Mouse (Mus musculus): ENCODE results near the gene Actr8. TPM values are rescaled to one million over a fixed set of nuclear protein-coding genes. Genes with fewer than 3 reads are reported as not detected.

The Actr8 gene
- total RNA-seq, 2 experiments from 2014 or later: 71.7 to 74.3 TPM

DNA sequence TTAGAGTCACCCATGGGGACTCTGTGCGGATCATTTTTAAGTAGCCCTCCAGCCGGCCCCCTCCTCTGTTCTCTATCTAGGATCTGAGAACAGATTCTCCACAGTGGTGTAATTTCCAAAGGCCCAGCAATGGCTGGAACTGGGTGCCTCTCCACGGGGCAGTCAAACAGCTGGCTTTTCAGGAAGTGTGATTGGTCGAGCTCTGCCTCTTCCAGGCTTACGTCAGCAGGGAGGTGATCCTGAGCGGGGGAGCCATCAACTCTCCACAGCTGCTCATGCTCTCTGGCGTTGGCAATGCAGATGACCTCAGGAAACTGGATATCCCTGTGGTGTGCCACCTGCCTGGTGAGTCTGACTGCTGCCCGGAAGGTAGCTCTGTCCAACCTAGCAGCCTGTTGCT lies 55.3 kb downstream of the Actr8 start:
- no peak for DNase-seq (ENCODE audit: low spot score in 2 of 2)

DNA sequence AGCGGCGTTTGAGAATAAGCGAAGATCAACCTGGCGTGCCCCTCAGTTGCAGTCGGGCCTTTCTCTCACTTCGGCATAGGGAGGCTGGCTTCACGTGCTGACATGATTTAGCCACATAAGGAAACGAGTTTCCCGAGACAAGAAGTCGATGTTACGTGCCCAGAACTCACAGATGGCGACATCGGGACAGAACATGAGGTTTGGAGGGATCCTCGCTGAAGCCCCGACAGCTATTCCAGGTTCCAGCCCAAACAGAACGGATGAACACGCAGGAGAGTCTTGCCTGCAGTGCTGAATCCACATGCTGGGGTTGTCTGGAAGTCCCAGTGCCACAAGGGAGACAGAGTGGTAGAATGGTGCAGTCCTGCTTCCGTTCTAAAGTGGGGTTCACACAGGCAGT lies 60.3 kb downstream of the Actr8 start:
- peak; percentile 46 to 84 for DNase-seq (ENCODE audit: low spot score in 2 of 2)

DNA sequence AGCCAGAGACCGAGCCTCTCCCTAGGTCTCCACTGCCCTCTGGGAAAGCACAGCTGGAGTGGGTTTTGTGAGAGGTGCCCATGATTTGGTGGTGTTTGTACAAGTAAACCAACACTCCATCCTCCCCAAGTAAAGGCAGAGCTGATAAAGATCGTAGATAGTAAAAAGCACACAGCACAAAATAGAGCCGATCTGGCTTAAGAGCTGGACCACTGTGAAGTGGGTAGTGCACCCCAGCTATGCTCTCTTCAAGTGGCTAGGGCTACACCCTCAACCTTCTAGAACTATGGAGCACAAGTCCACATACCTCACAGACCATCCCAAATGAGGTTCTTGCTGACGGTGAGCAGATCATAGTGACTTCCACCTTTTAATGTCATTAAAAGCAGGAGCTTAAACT lies 61.3 kb downstream of the Actr8 start:
- DNase-seq (ENCODE audit: low spot score in 2 of 2): no peak

DNA sequence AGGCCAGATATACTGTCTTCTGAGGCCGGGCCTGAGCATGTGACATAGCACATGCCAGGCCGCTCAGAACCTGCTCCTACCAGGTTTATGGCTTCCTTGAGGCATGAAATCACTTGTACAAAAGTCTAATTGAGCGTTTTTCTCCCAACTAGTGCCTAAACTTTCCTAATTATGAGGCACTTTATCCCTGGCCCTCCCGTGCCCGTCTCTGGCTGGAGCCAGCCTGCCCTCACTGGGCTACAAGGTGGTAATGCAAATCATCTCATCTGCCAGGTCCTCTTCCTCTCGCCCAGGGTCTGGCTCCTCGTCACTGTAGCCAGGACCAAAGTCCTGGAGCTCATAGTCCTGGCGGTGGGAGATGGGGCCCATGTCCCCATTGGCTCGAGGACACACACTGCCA lies 63.7 kb downstream of the Actr8 start:
- no peak for DNase-seq (ENCODE audit: low spot score in 2 of 2)

DNA sequence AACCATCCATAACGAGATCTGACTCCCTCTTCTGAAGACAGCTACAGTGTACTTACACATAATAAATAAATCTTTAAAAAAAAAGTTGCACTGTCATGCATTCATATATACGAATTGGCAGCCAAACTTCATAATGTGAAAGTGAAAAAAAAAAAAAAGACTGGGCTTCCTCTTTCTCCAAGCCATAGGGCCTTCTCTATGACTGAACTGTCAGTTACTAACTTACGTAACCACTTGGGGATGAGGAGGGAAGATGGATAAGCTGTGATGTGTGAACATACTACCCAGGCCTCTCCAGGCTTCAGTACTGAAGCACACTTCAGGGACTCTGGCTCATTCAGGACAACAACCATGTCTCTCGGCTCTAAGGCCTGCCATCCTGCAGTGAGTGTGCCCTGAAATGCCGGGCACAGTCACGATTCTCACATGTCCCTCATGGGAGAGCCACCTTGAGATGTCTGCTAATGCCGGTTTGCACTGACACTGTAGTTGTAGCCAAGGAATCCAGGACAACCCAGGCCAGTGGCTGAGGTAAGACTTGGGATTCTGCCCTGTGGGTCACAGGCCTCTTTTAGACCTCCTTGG lies 65.3 kb downstream of the Actr8 start:
- no peak for DNase-seq (ENCODE audit: low spot score in 2 of 2)

DNA sequence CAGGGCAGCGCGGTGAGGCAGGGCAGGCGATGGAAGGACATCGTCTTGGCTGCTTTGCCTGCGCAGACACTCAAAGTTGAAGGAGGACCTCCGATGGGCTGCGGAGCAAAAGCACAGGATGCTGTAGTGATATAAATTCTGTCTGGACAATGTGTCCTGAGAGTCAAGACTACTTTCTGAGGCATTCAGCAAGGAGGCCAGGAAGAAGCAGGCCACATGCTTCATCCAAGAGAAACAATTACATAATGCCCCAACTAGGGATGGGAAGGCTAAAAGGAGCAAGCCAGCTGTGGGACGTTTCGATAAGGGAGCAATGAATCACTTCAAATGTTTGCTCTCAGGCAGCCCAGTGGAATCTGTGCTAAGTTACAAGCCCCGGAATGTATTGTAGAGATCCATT lies 67.1 kb downstream of the Actr8 start:
- no peak for DNase-seq (ENCODE audit: low spot score in 2 of 2)

DNA sequence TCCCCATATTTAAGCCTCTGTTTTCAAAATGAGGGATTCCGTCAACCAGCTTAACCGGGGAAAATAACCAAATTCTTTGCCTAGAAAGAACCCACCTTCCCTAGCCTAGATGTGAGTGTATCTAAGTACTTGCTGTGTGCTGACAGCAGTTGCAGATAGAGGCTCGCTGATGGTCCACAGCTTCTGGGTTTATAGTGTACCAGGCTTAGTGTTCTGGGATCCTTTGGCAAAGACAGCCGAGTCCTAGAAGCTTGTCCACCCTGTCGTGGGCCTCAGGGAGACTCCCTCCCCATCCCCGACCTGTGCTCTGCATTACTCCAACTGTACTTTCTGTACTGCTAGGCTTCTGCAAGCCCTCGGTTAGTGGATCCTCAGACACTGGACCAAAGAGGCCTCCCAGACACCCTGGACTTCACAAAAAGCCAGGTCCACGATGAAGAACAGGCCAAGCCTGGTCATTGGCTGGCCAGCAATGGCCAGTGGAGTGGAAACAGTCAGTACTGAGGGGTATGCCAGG lies 67.6 kb downstream of the Actr8 start:
- no peak for DNase-seq (ENCODE audit: low spot score in 2 of 2)

DNA sequence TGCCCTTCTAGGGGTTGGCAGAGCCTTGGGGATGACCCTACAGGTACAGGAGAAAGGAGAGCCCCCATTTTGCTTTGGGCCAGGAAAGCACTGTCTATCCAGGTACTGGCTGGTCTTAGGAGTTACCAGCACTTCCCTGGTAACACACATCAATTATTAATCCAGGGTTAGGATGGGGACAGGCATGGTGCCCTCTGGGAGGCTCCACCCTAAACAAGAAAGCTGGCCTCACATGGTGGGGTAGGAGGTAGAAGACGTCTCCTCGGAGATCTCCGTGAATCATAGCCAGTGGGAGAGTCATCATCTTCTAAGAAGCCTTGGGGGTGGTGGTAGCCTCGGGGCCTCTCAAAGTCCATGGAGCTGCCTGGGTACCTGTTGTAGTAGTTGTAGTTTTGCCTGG lies 68.8 kb downstream of the Actr8 start:
- no peak for DNase-seq (ENCODE audit: low spot score in 2 of 2)

DNA sequence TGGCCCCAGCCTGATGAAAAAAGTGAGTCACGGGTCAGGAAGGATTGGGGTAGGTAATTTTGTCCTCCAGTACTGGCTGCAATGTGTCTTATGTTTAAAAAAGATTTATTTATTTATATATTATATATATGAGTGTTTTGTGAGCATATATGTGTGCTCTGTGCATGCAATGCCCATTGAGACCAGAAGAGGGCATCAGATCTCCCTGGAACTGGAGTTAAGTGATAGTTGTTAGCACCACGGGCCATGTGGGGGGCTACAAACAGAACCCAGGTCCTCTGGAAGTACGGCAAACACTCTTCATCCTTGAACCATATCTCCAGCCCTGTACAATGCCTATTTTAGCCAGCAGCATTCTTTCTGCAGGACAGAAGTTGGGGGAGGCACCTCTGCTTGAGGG lies 69.9 kb downstream of the Actr8 start:
- DNase-seq (ENCODE audit: low spot score in 2 of 2): no peak

DNA sequence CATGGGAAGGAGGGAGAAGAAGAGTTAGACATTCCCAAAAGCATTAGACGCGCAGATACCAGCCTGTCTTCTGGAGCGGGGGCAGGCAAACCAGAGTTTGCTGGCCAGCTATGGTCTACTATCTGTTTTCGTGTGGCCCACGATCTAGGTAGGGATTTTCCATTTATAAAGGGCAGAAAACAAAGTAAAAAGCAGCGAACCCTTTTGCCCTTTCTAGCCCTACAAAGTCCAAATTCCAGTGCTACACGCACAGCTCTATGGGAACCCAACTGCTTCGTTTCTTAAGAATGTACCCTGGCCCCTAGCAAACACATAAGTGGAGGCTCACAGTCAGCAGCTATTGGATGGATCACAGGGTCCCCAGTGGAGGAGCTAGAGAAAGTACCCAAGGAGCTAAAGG lies 72.1 kb downstream of the Actr8 start:
- no peak for DNase-seq (ENCODE audit: low spot score in 2 of 2)

DNA sequence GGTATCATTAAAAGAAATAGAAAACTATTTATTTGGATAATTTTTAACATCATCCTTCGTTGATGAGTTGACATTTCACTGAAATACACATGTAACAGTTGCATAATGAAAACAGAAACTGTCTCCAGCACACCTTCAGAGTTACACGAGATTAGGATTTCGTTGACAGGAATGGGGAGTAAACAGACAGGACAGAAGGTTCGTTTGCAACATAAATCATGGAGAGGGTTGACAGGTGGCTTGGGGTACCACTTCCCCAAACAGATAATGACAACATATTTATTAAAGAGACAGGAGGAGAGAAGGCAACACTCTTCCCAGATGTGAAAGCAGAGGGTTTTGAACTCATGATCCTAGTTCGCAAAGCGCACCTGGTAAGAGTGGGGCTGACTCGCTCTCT lies 76.8 kb downstream of the Actr8 start:
- DNase-seq (ENCODE audit: low spot score in 2 of 2): no peak

Small RNA genes lying within 50 kb of the gene (microRNA-seq; reads per million reads assigned to microRNA genes)
- gene Mir6947: 0.85 to 1.8 reads per million in 2 experiments

Other genes with a start within 250 kb of the Actr8 start
- gene Selenok, start 10.0 kb upstream of the Actr8 start, total RNA-seq (2021): 100 to 1,000 TPM; 136 to 149 TPM
- under 1 TPM; 0.71 to 0.76 TPM for gene Il17rb, start 30.6 kb downstream of the Actr8 start, total RNA-seq (2021)
- gene Chdh, start 30.7 kb downstream of the Actr8 start, total RNA-seq (2021): 1 to 10 TPM in 1 of 2 experiments, under 1 TPM in 1; 0.43 to 1.3 TPM